In the genomic region with DNA sequence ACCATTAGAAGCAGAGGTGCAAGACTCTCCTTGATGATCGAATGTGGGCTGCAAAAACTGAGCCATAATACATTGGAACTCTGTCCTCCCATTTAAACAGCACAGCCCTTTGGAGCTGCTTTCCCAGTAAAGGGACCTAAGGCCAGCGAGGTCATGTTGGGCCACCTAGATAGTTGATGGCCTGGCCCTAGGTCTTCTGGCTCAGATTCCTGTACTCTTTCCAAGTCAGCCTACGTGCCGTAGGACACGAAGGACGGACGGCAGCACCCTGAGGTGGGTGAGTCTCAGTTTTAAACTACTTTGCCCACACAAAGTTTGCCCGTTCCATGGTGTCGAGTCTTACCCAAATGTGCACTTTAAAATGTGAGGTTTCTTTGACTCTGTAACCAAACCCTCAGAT, we compare ENCODE assay signal across 29 mouse cellular contexts. TPM values are rescaled to one million over a fixed set of nuclear protein-coding genes. Genes with fewer than 3 reads are reported as not detected.
A peak's percentile ranks its signal among the peaks of the same experiment; 100 is the strongest.
DNase-seq lines count a peak whose midpoint lies in the region; ATAC-seq and TF ChIP-seq lines count a peak whose summit lies in the region.
"Had no signal": no experiment of that assay in that cellular context is flagged by ENCODE, and none has a peak within 500 bp of the region (broad histone marks: within the 10 kb centered on the region; RNA-seq: fewer than 3 reads in every experiment).

No protein-coding gene starts in this region.

- H3K4me3 ChIP-seq in heart, embryonic 11.5 days (ENCODE audit: low read depth, low read length): no peak overlapping the region
- H3K4me3 ChIP-seq in liver, adult 2 months (ENCODE audit: insufficient read depth, low read depth, low read length): peak overlapping the region; percentile 33; the same call in 1 of the 2 replicates
- H3K4me3 ChIP-seq in forebrain, embryonic 12.5 days (replicated peaks): no peak overlapping the region
- H3K4me3 ChIP-seq: heart, embryonic 15.5 days; hindbrain, embryonic 13.5 days; liver, embryonic 12.5 days; midbrain, embryonic 15.5 days; neural tube, embryonic 15.5 days had no signal

- no peaks in the 10 kb centered on the region for H3K36me3 ChIP-seq in heart, embryonic 11.5 days (ENCODE audit: control insufficient read depth, insufficient read depth, low read length)
- peaks cover 20% of the 10 kb centered on the region for H3K36me3 ChIP-seq in liver, adult 2 months (ENCODE audit: control insufficient read depth, insufficient read depth, low read length)
- no peaks in the 10 kb centered on the region; the same call in 1 of the 2 replicates for H3K36me3 ChIP-seq in forebrain, embryonic 12.5 days (replicated peaks)
- H3K36me3 ChIP-seq: heart, embryonic 15.5 days; hindbrain, embryonic 13.5 days; liver, embryonic 12.5 days; midbrain, embryonic 15.5 days; neural tube, embryonic 15.5 days had no signal

- peak; percentile 59 for DNase-seq in adrenal gland, adult 2 months
- DNase-seq in adrenal gland, adult 18-20 months (ENCODE audit: low spot score in 2 of 2): no peak
- DNase-seq in heart, adult 18-20 months: peak; percentile 80 to 84
- DNase-seq in liver, adult 2 months (ENCODE audit: extremely low read depth, low read depth, low spot score): peak; percentile 96
- no peak for DNase-seq in liver
- DNase-seq in urinary bladder, adult 2 months (ENCODE audit: low spot score): no peak
- DNase-seq: cerebellum, adult 9-11 months; embryo, embryonic 11 days; left cerebral cortex, postnatal 4 days; lung, adult 2 months; thymus, postnatal 36 days had no signal

- peaks cover 9% of the 10 kb centered on the region; the same call in 1 of the 2 replicates for H3K4me1 ChIP-seq in heart, embryonic 11.5 days (ENCODE audit: control insufficient read depth, insufficient read depth, low read length)
- peaks cover 19% of the 10 kb centered on the region for H3K4me1 ChIP-seq in liver, adult 2 months (ENCODE audit: control insufficient read depth, insufficient read depth, low read length)
- peaks cover 30% of the 10 kb centered on the region for H3K4me1 ChIP-seq in forebrain, embryonic 12.5 days

- 82% methylated on average over 9 of the region's 9 CpGs for WGBS in heart, embryonic 11.5 days (ENCODE audit: insufficient replicate concordance)
- WGBS in liver, adult 2 months: 23% methylated on average over 9 of the region's 9 CpGs
- WGBS in forebrain, embryonic 12.5 days: 80% methylated on average over 9 of the region's 9 CpGs

- H3K4me2 ChIP-seq in heart, embryonic 11.5 days: no peak overlapping the region
- no peak overlapping the region for H3K4me2 ChIP-seq in forebrain, embryonic 12.5 days
- H3K4me2 ChIP-seq: hindbrain, embryonic 13.5 days; liver, embryonic 12.5 days; midbrain, embryonic 15.5 days; neural tube, embryonic 15.5 days had no signal

- no peak for TF ChIP-seq CTCF in liver, adult 2 months (IDR thresholded peaks at IDR 0.05; ENCODE audit: low read depth, low read length)

- H3K9me3 ChIP-seq in heart, embryonic 11.5 days (replicated peaks; ENCODE audit: control insufficient read depth, low read length): no peaks in the 10 kb centered on the region
- H3K9me3 ChIP-seq in forebrain, embryonic 12.5 days: no peaks in the 10 kb centered on the region
- H3K9me3 ChIP-seq: heart, embryonic 15.5 days; hindbrain, embryonic 13.5 days; liver, embryonic 12.5 days; midbrain, embryonic 15.5 days; neural tube, embryonic 15.5 days had no signal

- H3K27me3 ChIP-seq in heart, embryonic 11.5 days (ENCODE audit: control insufficient read depth, insufficient read depth, low read length): peaks cover 22% of the 10 kb centered on the region
- H3K27me3 ChIP-seq in liver, adult 2 months (ENCODE audit: control insufficient read depth, insufficient read depth, low read length): no peaks in the 10 kb centered on the region
- peaks cover 53% of the 10 kb centered on the region for H3K27me3 ChIP-seq in forebrain, embryonic 12.5 days
- H3K27me3 ChIP-seq: Patski had no signal

- no peak overlapping the region for H3K9ac ChIP-seq in heart, embryonic 11.5 days (ENCODE audit: low read depth, low read length)
- peak overlapping the region; percentile 88 for H3K9ac ChIP-seq in liver, adult 2 months (ENCODE audit: low read depth, low read length)
- H3K9ac ChIP-seq in forebrain, embryonic 12.5 days: no peak overlapping the region
- H3K9ac ChIP-seq: heart, embryonic 15.5 days; hindbrain, embryonic 13.5 days; liver, embryonic 12.5 days; midbrain, embryonic 15.5 days; neural tube, embryonic 15.5 days had no signal

- TF ChIP-seq POLR2A in liver, adult 2 months (IDR thresholded peaks at IDR 0.05; ENCODE audit: extremely low read depth, insufficient read depth, low read length): no peak

- H3K79me2 ChIP-seq in liver, adult 2 months (ENCODE audit: control insufficient read depth, insufficient read depth, low read length): 0 out of 2 replicates have a peak, but pooled peaks cover 5% of the 10 kb centered on the region

- no peak overlapping the region for H3K27ac ChIP-seq in heart, embryonic 11.5 days (ENCODE audit: low read depth, low read length)
- peak overlapping the region; percentile 100 for H3K27ac ChIP-seq in liver, adult 2 months (replicated peaks; ENCODE audit: insufficient read depth, low read depth, low read length)
- no peak overlapping the region for H3K27ac ChIP-seq in forebrain, embryonic 12.5 days
- H3K27ac ChIP-seq: heart, embryonic 15.5 days; hindbrain, embryonic 13.5 days; liver, embryonic 12.5 days; midbrain, embryonic 15.5 days; neural tube, embryonic 15.5 days had no signal

- no peak for ATAC-seq in heart, embryonic 11.5 days (replicated peaks; ENCODE audit: insufficient number of reproducible peaks, low FRiP score, low TSS enrichment)
- ATAC-seq in forebrain, embryonic 12.5 days (ENCODE audit: low FRiP score): no peak
- ATAC-seq: CD4-positive, CD25-positive, alpha-beta regulatory T cell, adult 4 months; forebrain, embryonic 16.5 days; liver, embryonic 12.5 days; midbrain, embryonic 15.5 days; Patski had no signal

RNA-seq across cellular contexts. Expression of gene Gm37419, which starts 8.8 kb away (rescaled TPM):
- total RNA-seq in adrenal gland, adult 2 months (2021): not detected
- not detected in 2 replicates for polyA plus RNA-seq in adrenal gland, adult 2 months (2012; rRNA removed)
- total RNA-seq in adrenal gland, adult 18-20 months (2021): not detected
- total RNA-seq in heart, adult 18-20 months (2021): not detected
- polyA plus RNA-seq in heart, embryonic 11.5 days (2014; fragmentation: Nextera tagmentation; extraction: Ambion mirVana): not detected in 2 replicates
- not detected in 2 replicates for total RNA-seq in liver, adult 2 months (2014; rRNA removed)
- not detected in 2 replicates for polyA plus RNA-seq in liver, adult 2 months (2012; rRNA removed)
- not detected in 2 replicates for polyA plus RNA-seq in urinary bladder, adult 2 months (2012; rRNA removed)
- polyA plus RNA-seq in forebrain, embryonic 12.5 days (2016; fragmentation: Nextera tagmentation; extraction: Ambion mirVana): not detected in 2 replicates
- total RNA-seq: ES-E14; layer of hippocampus, adult 18-20 months; left cerebral cortex, postnatal 4 days; megakaryocyte-erythroid progenitor cell, adult 5-6 weeks had no signal
- polyA plus RNA-seq: CD4-positive, CD25-positive, alpha-beta regulatory T cell, adult 4 months; embryonic facial prominence, embryonic 14.5 days; forebrain, embryonic 16.5 days; heart, embryonic 15.5 days; hindbrain, embryonic 13.5 days; intestine, embryonic 14.5 days; kidney, embryonic 16.5 days; liver, embryonic 12.5 days; lung, adult 2 months; midbrain, embryonic 15.5 days; neural tube, embryonic 15.5 days; spleen, adult 2 months; stomach, embryonic 14.5 days had no signal

RNA-seq across cellular contexts. Expression of gene Bcl6, which starts 9.2 kb away (rescaled TPM):
- total RNA-seq in adrenal gland, adult 2 months (2021): 10 to 100 TPM; 75.1 to 88.5 TPM
- 36.0 and 36.8 TPM in 2 replicates for polyA plus RNA-seq in adrenal gland, adult 2 months (2012; rRNA removed)
- total RNA-seq in adrenal gland, adult 18-20 months (2021): 10 to 100 TPM; 43.5 to 54.8 TPM
- 10 to 100 TPM; 21.2 to 24.4 TPM for total RNA-seq in heart, adult 18-20 months (2021)
- polyA plus RNA-seq in heart, embryonic 11.5 days (2014; fragmentation: Nextera tagmentation; extraction: Ambion mirVana): 0.27 and 0.40 TPM in 2 replicates
- 20.6 and 21.2 TPM in 2 replicates for total RNA-seq in liver, adult 2 months (2014; rRNA removed)
- polyA plus RNA-seq in liver, adult 2 months (2012; rRNA removed): 4.5 and 5.9 TPM in 2 replicates
- polyA plus RNA-seq in urinary bladder, adult 2 months (2012; rRNA removed): 15.2 and 22.9 TPM in 2 replicates
- polyA plus RNA-seq in forebrain, embryonic 12.5 days (2016; fragmentation: Nextera tagmentation; extraction: Ambion mirVana): 0.40 and 0.42 TPM in 2 replicates

RNA-seq across cellular contexts. Expression of gene Rtp2, which starts 47.3 kb away (rescaled TPM):
- not detected for total RNA-seq in adrenal gland, adult 2 months (2021)
- not detected in 2 replicates for polyA plus RNA-seq in adrenal gland, adult 2 months (2012; rRNA removed)
- not detected for total RNA-seq in adrenal gland, adult 18-20 months (2021)
- not detected for total RNA-seq in heart, adult 18-20 months (2021)
- not detected in 2 replicates for polyA plus RNA-seq in heart, embryonic 11.5 days (2014; fragmentation: Nextera tagmentation; extraction: Ambion mirVana)
- total RNA-seq in liver, adult 2 months (2014; rRNA removed): not detected in 2 replicates
- polyA plus RNA-seq in liver, adult 2 months (2012; rRNA removed): not detected in 2 replicates
- polyA plus RNA-seq in urinary bladder, adult 2 months (2012; rRNA removed): not detected in 2 replicates
- 0.29 and 0.83 TPM in 2 replicates for polyA plus RNA-seq in forebrain, embryonic 12.5 days (2016; fragmentation: Nextera tagmentation; extraction: Ambion mirVana)
- total RNA-seq: megakaryocyte-erythroid progenitor cell, adult 5-6 weeks had no signal
- polyA plus RNA-seq: heart, embryonic 15.5 days; hindbrain, embryonic 13.5 days; intestine, embryonic 14.5 days; kidney, embryonic 16.5 days; liver, embryonic 12.5 days; lung, adult 2 months; neural tube, embryonic 15.5 days; Patski; spleen, adult 2 months; stomach, embryonic 14.5 days had no signal

Comparison
In these comparisons a context has a peak if more than half of its experiments do, and no peak if none do; other contexts are left out.
1. DNase-seq: peak in adrenal gland, adult 2 months (single experiment), heart, adult 18-20 months (2 of 2) and liver, adult 2 months (single experiment); none in adrenal gland, adult 18-20 months (0 of 2), liver (single experiment) and urinary bladder, adult 2 months (single experiment).